Mouse (Mus musculus) kidney, postnatal 4 days (tissue): ENCODE measurements around the gene Gm6676.
"Not testable (repeated sequence)": the region's sequence is repeated elsewhere in the genome, so short reads cannot be mapped to it uniquely, and the experiment has no call there.

ENCODE experiments used
- DNase-seq, 2 experiments: peaks; one replicate each; pipeline ENCODE4 v3.0.0; 2021; ENCODE audit warnings: mixed read lengths in 2 of 2

The Gm6676 gene

DNA sequence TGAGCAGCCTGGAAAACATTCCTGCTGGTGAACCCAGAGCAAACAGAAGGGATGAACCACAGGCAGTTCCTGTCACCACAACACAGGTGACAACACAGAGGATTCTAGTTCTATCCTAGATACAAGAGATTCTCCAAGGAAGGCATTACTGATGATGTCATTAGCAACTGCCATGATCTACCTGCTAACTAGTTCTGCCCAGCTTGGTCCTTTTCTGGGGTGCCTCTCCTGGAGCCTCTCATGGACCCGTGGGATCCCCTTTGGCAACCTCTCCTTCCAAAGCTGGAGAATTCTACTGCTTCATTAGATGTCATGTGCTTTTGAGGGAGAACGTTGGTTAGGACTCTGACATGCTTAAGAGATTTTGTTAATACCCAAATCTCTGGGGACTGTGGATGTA is at the start of gene Gm6676:
Gm6676 (minus strand) TSS at position 101 of the 400 bp plus-strand sequence.
- DNase-seq = not testable (repeated sequence)

DNA sequence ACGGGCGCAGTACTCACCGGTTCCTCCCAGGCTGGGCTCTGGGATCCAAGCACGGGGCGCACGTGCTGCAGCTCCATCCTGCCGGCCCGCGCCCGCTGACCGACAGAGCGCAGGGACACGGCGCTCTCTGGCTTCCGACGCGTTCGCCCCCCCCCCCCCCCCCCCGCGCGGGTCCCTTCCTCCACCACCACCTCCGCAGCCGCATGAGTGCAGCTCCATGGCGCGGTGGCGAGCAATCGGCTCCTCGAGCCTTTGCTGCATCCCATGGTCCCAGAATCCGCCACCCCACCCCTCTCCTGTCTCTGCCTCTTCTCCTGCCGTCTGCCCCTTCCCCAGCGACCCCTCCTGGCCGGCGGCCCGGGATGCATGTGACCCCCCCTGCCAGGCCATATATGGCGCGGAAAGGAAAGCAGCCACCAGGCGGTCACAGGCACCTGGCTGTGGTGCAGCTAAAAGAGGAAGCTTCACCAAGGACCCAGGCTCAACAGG is 49.3 kb upstream of the Gm6676 start, which contains the start of gene Gm3512:
Gm3512 (minus strand) TSS at position 51 of the 489 bp plus-strand sequence.
- DNase-seq = peak; percentile 2 to 15

DNA sequence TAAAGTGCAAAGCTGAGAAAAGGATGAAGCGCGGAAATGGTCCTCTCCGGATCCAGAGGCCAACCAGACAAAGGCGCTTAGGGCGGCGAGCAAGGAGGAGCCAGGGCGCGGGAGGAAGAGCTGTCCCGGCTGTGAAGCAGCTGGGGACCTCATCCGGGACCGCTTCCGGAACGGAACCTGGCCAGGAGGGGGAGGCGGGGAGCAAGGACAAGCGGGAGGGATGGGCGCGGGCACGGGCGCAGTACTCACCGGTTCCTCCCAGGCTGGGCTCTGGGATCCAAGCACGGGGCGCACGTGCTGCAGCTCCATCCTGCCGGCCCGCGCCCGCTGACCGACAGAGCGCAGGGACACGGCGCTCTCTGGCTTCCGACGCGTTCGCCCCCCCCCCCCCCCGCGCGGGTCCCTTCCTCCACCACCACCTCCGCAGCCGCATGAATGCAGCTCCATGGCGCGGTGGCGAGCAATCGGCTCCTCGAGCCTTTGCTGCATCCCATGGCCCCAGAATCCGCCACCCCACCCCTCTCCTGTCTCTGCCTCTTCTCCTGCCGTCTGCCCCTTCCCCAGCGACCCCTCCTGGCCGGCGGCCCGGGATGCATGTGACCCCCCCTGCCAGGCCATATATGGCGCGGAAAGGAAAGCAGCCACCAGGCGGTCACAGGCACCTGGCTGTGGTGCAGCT is 19.9 kb downstream of the Gm6676 start:
- peak; percentile 14 to 32 for DNase-seq

DNA sequence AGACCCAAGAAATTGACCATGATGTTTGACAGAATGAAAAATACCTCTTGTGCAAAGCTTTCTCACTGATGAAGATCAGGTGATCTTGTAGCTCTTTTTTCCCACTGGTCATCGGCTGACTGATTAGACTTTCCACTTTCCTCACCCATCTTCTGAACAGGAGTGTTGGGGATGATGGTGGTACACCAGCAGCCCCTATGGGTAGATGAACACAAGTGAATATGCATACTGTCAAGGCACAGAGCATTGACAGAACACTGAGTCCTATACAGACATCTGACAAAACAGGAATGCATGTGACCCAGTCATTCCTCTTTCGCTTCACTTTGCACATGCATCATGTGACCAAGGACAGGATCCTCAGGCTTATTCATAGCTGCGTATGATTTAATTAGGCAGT is 24.7 kb downstream of the Gm6676 start, which contains the start of gene Gm3696:
Gm3696 (minus strand) TSS at position 101 of the 400 bp plus-strand sequence.
- not testable (repeated sequence) for DNase-seq
